In genomic region chr4:82186892-82187291, GRCm38 (mm10) we compare ENCODE assay signal across 34 mouse cellular contexts.
"Had no signal": no experiment of that assay in that cellular context is flagged by ENCODE, and none has a peak within 500 bp of the region (broad histone marks: within the 10 kb centered on the region; RNA-seq: fewer than 3 reads in every experiment).

No protein-coding gene starts in this region.

- H3K27ac ChIP-seq: heart, embryonic 13.5 days; heart, embryonic 15.5 days; hindbrain, embryonic 10.5 days; hindbrain, embryonic 12.5 days; hindbrain, embryonic 13.5 days; hindbrain, embryonic 14.5 days; hindbrain, embryonic 15.5 days; hindbrain, postnatal 0 days; intestine, embryonic 15.5 days; kidney, embryonic 15.5 days; kidney, postnatal 0 days; layer of hippocampus, adult 2 months; left cerebral cortex, adult 2 months had no signal

- DNase-seq: heart, postnatal 10 days; heart, postnatal 14 days; heart, postnatal 36 days; heart, postnatal 4 days; kidney, adult 11 months; kidney, adult 18-20 months; kidney, adult 2 months; kidney, adult 9 months; kidney, postnatal 10 days; kidney, postnatal 14 days; kidney, postnatal 25 days; kidney, postnatal 36 days; kidney, postnatal 4 days; layer of hippocampus, adult 9-11 months; layer of hippocampus, postnatal 36 days had no signal

- H3K9me3 ChIP-seq: heart, embryonic 12.5 days; heart, embryonic 13.5 days; heart, embryonic 15.5 days; hindbrain, embryonic 10.5 days; hindbrain, embryonic 12.5 days; hindbrain, embryonic 13.5 days; hindbrain, embryonic 15.5 days; intestine, embryonic 15.5 days; kidney, embryonic 15.5 days had no signal

- H3K27me3 ChIP-seq: heart, embryonic 12.5 days; heart, embryonic 13.5 days; heart, embryonic 15.5 days; hindbrain, embryonic 12.5 days; hindbrain, embryonic 13.5 days; hindbrain, embryonic 15.5 days; intestine, embryonic 15.5 days; kidney, embryonic 15.5 days had no signal

- H3K36me3 ChIP-seq: heart, embryonic 12.5 days; heart, embryonic 13.5 days; heart, embryonic 15.5 days; hindbrain, embryonic 10.5 days; hindbrain, embryonic 12.5 days; hindbrain, embryonic 13.5 days; hindbrain, embryonic 15.5 days; intestine, embryonic 15.5 days; kidney, embryonic 15.5 days had no signal

- H3K4me1 ChIP-seq: heart, embryonic 12.5 days; heart, embryonic 13.5 days; heart, embryonic 15.5 days; hindbrain, embryonic 10.5 days; hindbrain, embryonic 12.5 days; hindbrain, embryonic 13.5 days; hindbrain, embryonic 15.5 days; intestine, embryonic 15.5 days; kidney, embryonic 15.5 days had no signal

- ATAC-seq: hindbrain, embryonic 16.5 days; hindbrain, postnatal 0 days; inflammation-experienced regulatory T-cells, adult 6 months; intestine, embryonic 15.5 days; intestine, embryonic 16.5 days; intestine, postnatal 0 days had no signal

- H3K9ac ChIP-seq: heart, embryonic 12.5 days; heart, embryonic 13.5 days; heart, embryonic 15.5 days; hindbrain, embryonic 12.5 days; hindbrain, embryonic 13.5 days; hindbrain, embryonic 14.5 days; hindbrain, embryonic 15.5 days; intestine, embryonic 15.5 days; kidney, embryonic 15.5 days had no signal

- H3K4me3 ChIP-seq: heart, embryonic 12.5 days; heart, embryonic 13.5 days; heart, embryonic 15.5 days; hindbrain, embryonic 10.5 days; hindbrain, embryonic 12.5 days; hindbrain, embryonic 13.5 days; hindbrain, embryonic 15.5 days; intestine, embryonic 15.5 days; kidney, embryonic 15.5 days; layer of hippocampus, adult 2 months; left cerebral cortex, adult 2 months had no signal

- H3K4me2 ChIP-seq: heart, embryonic 11.5 days; heart, embryonic 12.5 days; heart, embryonic 13.5 days; heart, embryonic 15.5 days; hindbrain, embryonic 12.5 days; hindbrain, embryonic 13.5 days; hindbrain, embryonic 14.5 days; hindbrain, embryonic 15.5 days; intestine, embryonic 15.5 days; kidney, embryonic 15.5 days had no signal
